Mouse (Mus musculus): ENCODE results near the gene Isoc2a.

GRCm38 (mm10) chr7:4918681-4919080 is 41.7 kb downstream of the Isoc2a start:
- TF ChIP-seq POLR2A (IDR thresholded peaks at IDR 0.05; ENCODE audit: insufficient read depth, low read depth, low read length) (no peak), CTCF (IDR thresholded peaks at IDR 0.05) (no peak)
